Mouse (Mus musculus): ENCODE data around the gene Tomt.

Tomt gene

DNA sequence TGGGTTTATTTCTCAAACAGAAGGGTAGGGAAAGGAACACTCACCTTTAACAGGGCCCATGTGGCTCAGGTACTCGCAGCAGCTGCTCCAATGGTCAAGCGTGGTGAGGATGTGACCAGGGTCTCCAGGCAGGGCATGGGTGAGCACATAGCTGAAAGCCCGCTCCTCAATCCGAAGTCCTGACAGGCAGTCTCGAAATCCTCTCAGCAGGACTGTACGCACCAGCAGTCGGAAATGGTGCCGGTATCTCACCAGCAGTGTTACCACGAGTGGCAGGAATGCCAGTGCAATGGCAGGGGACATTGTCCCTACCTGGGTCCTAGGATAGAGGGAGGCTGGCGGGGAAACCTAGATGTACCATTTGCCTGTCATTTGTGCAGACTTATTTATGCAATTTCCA, 4.2 kb downstream of the Tomt start:
- DNase-seq (ENCODE audit: low read depth, low spot score), result no peak

DNA sequence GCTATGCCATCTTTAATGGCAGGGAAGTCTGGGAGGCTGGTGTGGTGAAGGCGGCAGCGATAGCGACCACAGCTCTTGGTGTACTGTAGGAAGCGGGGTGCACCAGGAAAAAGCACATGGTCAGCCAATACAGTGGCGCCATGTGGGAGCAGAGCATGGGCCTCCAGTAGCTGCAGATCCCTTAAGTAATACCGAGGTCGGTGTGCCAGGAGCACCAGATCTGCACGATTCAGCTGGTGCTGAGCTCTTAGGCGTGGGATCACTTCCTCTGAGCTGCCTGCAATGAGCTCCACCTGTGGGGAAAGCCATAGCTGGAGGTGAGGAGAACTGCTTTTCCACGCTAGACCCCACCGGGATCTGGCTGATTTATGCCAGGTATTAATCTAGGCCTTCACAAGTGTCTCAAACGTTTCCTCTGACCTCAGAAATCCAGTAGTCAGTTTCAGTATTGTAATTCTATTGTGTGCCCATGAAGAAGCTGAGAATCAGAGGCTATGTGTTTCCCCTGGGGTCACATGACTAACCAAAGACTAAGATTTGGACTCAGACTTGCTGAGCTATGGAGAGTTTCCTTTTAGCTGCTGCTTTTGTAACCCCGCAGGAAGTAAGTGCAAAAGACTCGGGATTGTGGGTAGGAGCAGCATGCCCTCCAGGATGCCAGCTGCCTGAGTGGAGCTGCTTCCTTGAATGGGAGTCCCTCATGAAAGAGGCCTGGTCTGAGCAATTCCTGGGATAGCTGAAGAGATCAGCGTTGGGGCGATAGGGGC, 5.6 kb downstream of the Tomt start:
- no peak for DNase-seq (ENCODE audit: low read depth, low spot score)

DNA sequence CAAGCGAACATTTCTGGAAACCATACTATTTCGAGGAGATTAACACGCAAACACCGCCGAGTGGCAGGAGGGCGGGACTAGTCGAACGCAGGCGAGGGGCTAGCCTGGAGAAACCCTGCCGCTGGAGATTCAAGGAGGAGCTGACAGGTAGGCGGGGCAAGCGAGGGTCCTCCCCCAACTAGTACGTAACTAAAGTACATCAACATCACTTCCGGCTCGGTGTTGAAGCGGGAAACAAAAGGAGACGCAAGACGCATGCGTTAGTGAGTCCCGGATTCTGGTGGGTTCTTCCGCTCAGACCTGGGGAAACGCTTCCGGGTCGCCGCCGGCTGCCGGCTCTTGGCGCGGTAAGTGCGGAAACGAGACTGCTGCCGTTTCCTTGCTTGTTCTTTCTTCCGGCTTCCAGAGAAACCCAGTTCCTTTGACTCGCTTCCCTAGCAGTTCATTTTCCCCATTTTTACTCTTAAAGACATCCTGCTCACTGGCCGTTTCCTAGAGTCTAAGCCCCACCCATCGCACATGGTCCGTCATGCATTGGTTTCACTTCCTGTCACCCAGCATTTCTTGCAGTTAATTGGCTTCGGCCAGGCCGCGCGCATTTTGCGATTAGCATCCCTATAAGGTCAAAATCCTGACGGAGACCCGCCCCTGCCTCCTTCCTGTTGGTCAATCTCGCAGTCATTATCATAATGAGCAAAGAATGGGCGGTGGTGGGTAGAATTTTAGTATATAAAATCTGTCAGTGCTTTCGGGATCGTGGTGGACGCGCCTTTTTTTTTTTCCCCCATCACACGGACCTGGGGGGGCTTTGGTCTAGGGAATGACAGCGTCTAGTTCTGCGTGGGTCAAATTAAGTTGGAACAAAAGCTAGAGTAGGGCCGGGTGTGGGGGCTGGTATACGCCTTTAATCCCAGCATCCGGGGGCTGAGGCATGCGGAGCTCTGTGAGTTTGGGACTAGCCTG, 9.8 kb downstream of the Tomt start:
- peak; percentile 97 for DNase-seq (ENCODE audit: low read depth, low spot score)

DNA sequence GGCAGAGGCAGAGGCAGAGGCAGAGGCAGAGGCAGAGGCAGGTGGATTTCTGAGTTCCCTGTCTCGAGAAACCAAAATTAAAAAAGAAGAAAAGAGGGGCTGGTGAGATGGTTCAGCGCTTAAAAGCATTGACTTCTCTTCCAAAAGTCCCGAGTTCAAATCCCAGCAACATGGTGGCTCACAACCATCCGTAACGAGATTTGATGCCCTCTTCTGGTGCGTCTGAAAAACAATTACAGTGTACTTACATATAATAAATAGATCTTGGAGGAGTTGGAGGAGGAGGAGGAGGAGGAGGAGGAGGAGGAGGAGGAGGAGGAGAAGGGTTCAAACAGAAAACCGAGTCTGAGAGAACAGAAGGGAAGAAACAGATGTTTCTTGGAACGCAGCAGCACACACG, 10.5 kb downstream of the Tomt start:
- DNase-seq (ENCODE audit: low read depth, low spot score), result no peak

DNA sequence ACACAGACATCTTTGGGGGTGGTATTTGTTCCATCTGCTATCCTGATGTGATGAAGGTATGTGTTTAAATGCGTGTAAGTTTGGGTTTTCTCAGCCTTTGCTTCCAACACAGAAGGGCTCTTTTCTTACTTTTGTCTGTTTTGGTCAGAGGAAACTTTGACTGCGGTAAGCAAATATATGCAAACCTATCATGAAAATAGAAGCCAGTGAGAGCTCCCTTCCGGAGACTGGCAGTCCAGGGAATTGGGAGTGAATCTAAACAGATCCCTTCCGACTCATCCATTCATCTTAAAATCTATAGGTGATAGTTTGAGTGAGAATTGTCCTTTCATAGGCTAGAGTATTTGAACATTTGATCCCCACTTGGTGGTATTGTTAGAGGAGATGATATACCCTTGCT, 17.7 kb downstream of the Tomt start:
- DNase-seq (ENCODE audit: low read depth, low spot score), result no peak

DNA sequence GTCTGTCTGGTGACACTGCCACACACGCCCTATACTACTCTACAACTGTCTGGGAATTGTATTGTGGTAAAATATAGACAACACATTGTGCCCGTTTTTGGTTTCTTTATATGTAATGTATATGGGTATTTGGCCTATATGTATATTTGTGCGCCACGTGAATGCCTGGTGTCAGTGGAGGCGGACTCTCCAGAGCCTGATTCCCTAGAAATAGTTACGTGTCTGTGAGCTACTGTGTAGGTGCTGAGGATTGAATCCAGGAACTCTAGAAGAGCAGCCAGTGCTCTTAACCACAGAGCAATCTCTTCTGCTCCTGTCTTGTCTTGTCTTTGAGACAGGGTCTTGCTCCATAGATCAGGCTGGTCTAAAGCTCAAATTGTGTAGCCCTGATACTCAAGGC, 19.9 kb downstream of the Tomt start:
- DNase-seq (ENCODE audit: low read depth, low spot score), result no peak

DNA sequence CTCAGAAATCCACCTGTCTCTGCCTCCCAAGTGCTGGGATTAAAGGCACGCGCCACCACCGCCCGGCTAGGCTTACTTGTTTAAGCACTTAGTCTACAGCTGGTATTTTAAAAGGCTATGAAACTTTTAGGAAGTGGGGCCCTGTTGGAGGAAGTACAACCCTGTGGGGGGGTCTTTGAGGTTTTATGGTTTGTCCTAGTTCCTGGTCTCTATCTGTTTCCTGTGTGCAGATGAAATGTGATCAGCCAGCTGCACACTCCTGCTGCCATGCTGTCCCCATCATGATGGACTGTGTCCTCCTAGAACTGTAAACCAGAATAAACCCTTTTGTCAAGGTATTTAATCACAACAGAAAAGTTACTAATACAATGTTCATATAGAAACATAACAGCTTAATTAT, 22.0 kb downstream of the Tomt start:
- DNase-seq (ENCODE audit: low read depth, low spot score), result no peak

DNA sequence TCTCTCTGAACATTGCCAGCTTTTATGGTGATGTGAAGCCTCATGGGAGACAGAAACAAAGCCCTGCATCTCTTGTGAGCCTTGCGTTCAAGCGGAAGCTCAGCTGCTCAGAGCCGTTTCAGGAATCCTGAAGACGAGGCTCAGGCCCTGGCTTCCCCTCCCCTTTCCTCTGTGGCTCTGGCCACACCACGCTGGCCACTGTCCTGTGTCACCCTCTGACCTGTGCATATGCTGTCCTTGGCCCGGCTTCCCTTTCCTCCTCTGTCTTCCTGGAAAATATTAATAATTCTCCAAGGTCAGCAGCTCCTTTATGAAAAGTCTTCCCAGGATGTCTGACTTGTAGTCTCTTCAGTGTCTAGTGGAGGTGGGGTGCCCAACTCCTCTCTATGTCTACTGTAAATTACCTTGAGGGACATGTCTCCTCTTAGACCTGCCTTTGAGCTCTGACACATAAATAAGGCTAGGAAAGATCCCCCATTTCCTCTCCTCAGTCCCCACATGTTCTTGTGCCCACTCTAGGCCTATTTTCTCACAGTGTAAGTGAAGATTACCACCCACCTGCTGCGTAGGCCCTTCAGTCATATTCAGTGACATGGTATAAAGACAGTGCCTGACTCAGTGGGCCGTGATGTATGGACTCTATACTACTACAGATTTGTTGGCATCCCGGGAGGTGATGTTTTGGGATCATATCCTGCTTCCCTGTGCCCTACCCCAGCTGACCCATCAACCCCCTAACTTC, 23.6 kb downstream of the Tomt start:
- no peak for DNase-seq (ENCODE audit: low read depth, low spot score)

DNA sequence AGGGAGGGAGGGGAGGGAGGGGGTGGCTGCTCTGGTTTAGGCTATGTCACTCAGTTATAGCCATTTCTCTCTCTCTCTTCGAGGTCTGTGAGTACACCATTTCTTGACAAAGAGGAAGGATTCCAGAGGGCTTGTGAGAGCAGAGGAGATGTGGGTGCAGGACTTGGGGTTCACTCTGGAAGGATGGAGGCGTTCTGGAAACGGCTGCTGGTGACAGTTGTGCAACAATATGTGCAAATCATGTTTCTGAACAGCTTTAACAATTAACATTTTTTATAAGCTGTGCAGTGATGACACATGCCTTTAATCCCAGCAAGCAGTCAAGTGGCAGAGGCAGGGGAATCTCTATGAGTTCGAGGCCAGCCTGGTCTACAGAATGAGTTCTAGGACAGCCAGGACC, 25.3 kb downstream of the Tomt start:
- no peak for DNase-seq (ENCODE audit: low read depth, low spot score)

DNA sequence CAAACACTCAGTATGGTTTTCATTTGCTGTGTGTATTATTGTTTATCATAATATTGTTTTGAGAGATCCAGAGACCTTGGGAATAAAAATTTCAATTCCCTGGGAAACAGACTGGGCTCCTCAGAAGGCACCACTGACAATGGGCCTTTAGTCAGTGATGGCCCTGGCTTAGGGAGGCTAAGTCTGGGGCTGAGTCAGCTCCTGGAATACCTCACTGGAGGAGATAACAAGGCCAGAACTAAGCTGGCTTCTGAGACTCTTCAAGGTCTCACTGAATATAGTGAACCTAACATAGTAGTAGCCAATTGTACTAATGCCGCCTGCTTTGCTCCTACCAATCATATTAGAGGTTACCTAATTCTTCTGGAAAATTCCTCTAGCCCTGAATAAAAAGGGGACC, 30.2 kb downstream of the Tomt start:
- no peak for DNase-seq (ENCODE audit: low read depth, low spot score)

DNA sequence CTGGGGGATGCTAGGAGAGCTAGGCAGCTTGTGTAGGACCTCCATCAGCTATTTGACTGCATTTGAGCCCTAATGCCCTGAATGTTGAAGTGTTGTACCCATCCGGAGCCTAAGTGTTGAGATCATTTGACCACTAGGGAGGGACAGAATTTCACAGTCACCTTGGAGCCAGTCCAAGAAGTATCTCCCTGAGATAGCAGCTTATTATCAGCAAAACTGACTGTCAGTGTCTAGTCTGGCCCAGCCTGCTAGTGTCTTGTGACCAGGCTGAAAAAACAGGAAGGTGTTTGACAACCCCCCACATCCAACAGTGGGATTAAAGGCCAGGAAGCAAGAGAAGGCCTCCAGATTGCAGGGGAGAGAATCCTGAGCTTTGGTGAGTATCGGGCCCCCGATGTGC, 34.9 kb downstream of the Tomt start:
- DNase-seq (ENCODE audit: low read depth, low spot score), result no peak

DNA sequence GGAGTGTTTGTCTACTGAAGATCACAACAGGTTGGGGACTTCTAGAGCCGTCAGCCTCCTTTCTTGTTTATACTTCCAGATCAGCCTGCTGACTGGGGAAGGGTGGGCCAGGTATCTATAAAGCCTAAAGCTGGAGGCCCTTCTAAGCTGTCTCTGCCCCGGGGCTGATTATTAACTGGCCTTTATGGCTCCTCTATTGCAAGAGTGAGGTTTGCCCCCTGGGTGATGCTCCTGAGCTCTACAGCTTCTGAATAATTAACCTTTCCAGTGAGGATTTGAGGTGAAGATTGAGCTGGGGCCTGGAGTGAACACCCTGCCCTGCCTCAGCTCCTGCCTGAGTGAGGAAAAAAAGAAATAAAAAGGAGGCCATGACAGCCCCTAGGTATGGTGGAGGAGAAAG, 35.5 kb downstream of the Tomt start, which contains the start of gene Folr1:
Gene Folr1, minus strand, starts transcription at position 160 of the 400 bp plus-strand sequence.
- DNase-seq (ENCODE audit: low read depth, low spot score), result no peak

DNA sequence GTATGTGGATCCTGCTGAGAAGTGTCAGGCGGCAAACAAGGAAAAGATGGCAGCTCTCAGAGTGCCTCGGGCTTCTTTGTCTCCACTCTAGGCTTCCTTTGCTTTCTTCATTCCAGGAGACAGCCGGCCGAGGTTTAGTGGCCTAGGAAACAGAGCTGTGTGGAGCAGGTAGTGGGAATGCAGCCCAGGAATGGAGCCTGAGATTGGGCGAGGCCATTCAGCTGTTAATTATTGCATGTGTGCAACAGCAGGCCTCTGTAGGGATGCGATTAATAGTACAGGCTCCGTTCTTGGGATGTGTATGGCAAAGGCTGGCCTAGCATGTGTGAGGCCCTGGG, 37.0 kb downstream of the Tomt start:
- no peak for DNase-seq (ENCODE audit: low read depth, low spot score)

DNA sequence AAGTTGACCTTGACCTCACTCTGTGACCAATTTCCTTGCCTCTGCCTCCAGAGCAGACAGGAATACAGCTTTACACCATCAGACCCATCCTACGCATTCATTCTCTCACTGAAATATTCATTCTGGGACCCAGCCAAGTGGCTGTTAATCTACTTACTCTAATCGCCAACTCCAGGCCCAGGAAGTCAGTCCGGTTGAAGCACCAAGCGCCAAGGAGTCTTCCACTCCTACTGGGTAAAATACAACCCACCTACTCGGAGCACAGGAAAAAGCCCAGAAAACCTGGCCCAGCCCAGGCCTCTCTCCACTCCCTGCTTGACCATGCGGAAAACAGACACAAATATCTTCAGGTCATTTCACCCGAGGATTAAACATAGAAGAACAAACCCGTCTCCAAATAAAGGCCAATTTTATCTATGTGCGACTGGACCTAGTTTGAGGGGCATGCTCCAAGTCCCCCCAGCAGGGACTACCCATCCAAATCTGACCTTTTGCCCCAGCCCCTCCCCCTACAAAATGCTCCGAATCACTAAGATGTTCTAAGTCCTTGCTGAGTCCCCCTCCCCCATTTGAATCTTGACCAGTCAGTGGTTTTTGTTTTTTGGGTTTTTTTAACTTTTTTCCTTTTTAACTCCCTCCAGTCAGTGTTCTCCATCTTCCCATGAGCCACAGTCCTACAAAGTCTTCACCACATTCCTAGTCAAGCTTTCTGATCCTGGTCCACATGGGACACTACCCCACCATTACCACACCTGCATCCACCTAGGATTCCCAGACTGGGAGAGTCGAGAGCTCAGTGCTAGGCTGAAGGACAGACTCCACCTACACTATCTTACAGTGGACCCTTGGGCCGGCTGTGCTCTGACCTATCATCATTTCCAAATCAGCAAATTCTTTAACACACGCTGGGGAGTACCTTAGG, 37.7 kb downstream of the Tomt start:
- no peak for DNase-seq (ENCODE audit: low read depth, low spot score)

DNA sequence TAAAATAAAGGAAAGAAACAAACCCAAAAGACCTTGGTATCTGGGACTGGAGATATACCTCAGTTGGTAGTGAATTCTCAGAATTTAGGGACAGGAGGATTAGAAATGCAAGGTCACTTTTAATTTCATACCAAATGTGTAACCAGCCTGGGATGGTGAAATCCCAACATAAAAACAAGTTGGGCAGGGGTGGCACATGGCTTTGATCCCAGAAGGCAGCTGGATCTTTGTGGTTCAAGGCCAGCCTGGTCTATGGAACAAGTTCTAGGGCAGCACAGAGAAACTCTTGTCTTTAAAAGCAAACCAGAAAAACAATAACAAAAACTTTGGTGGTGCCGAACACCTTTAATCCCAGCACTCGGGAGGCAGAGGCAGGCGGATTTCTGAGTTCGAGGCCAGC, 38.7 kb downstream of the Tomt start:
- DNase-seq (ENCODE audit: low read depth, low spot score), result no peak

DNA sequence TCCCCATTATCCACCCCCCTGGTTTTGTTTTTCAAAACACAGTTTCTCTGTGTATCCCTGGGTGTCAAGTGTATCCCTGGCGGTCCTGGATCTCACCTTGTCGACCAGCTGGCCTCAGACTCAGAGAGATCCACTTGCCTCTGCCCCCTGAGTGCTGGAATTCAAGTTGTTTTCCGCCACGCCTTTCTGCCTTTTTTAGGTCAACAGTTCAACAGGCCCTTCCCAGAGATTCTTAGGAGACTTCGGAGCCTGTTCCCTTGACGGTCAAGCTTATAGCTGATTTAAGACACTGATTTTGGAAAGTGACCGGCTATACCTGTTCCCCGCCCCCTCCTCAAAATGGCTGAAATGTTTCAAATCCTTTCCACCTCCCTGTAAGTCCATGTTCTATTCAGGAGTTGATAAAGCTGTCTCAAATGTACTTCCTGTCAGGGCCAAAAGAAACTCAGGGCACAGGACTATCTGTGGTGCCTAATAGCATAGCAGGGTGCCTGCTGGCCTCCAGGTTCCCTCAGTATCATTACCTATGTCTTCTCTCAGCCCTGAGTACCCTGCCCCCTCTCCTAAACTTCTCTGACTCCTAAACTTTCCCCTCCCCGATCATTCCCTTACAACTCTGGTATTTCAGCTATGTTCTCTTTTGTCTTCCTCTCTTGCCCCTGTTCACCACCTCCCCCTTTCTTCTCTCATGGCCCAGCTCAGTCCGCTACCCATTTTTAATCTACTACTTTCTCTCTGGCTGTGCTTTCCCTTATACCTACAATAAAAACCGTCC, 39.5 kb downstream of the Tomt start:
- no peak for DNase-seq (ENCODE audit: low read depth, low spot score)

DNA sequence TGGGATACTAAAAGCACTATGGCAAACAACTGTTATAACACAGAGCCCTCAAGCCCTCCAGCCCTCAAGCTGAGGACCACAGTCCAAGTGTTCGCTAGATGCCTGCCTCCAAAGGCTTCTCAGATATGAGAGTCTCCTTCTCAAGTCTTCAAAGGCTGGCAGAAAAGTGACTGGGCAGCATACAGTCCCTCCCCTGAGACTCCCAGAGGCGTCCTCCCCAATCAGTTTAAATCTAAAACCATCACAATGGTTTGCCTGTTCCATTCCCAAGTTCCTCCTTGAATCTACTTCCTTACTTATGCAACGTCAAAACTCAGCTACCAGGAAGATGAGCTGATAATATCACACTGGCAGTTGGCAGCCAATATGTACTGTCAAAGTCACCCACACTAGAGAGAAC, 42.7 kb downstream of the Tomt start, which contains the start of gene Anapc15:
Gene Anapc15, plus strand, starts transcription at position 301 of the 400 bp plus-strand sequence.
- DNase-seq (ENCODE audit: low read depth, low spot score), result no peak

DNA sequence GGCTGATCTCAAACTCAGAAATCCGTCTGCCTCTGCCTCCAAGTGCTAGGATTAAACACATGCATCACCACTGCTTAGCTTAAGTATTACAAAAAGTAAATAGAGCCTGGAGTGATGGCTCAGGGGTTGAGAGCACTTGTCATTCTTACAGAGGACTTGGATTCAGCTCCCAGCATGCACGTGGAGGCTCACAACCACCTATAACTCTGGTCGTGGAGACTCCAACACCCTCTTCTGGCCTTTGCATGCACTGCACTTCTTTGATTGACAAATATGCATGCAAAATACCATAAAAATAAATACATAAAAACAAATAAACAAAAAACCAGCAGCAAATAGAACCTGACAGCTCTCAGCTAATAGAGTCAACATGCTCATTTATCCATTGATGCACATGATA, 43.9 kb downstream of the Tomt start:
- no peak for DNase-seq (ENCODE audit: low read depth, low spot score)

DNA sequence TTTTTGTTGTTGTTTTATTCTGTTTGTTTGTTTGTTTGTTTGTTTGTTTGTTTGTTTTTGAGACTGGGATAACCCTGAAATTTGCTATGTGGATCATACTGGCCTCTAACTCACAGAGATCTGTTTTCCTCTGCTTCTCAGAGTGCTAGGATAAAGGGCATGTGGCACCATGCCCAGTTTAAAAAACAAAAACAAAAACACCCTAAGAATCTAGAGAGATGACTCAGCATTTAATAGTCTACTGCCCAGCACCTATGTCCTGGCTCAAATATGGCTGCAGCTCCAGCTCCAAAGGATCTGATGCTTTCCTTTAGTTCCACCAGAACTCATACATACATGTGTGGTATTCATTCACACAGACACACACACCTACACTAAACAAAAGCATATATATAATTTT, 45.2 kb downstream of the Tomt start:
- no peak for DNase-seq (ENCODE audit: low read depth, low spot score)

DNA sequence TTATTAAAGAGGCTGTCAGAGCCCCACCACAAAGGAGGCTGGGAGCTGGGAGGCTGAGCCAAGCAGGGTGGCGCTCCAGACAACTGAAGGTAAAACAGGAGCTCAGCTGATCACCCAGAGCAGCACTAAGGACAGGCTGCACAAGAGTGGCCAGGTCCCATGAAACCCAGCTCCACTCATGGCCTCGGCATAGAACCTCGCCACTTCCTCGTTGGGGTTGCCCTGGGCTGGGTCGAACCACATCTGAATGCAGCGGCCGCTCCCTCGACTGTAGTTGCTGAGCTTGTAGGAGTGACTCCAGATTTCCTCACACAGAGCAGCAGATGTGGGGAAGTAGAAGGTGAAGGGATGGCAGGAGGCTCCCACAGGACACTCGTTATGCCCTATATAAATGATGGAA, 47.8 kb downstream of the Tomt start:
- DNase-seq (ENCODE audit: low read depth, low spot score), result no peak
